Mouse (Mus musculus) heart, embryonic 13.5 days (tissue): ENCODE results near the gene Kcnh5. TPM values are rescaled to one million over a fixed set of nuclear protein-coding genes. Genes with fewer than 3 reads are reported as not detected.

Experiments used
- ATAC-seq: fragments of 200-750 bp; cut with Nextera tagmentation; 2 replicates; pipeline ENCODE4 v1.8.0; 2017; ENCODE audit warnings: moderate TSS enrichment; ENCODE audit not compliant: insufficient number of reproducible peaks, low FRiP score, low TSS enrichment; ENCODE audit errors: extremely low read depth
- H3K27ac ChIP-seq: fragments of 300-500 bp; sonication (generic); replicated peaks from 2 replicates; pipeline ENCODE4 v1.5.1; 2015; ENCODE audit warnings: moderate library complexity, mild to moderate bottlenecking, inconsistent platforms
- H3K27me3 ChIP-seq: fragments of 300-500 bp; sonication (generic); replicated peaks from 2 replicates; pipeline ENCODE4 v1.6.1; 2015; ENCODE audit warnings: mild to moderate bottlenecking, inconsistent platforms
- H3K36me3 ChIP-seq: fragments of 300-500 bp; sonication (generic); 2 replicates; pipeline ENCODE4 v1.6.1; 2015; ENCODE audit warnings: mild to moderate bottlenecking, inconsistent platforms
- H3K4me1 ChIP-seq: fragments of 300-500 bp; sonication (generic); 2 replicates; pipeline ENCODE4 v1.6.1; 2015; ENCODE audit warnings: inconsistent platforms
- H3K4me2 ChIP-seq: fragments of 300-500 bp; sonication (generic); 2 replicates; pipeline ENCODE4 v1.6.1; 2015; ENCODE audit warnings: inconsistent platforms, mild to moderate bottlenecking, moderate library complexity
- H3K4me3 ChIP-seq: fragments of 300-500 bp; sonication (generic); 2 replicates; pipeline ENCODE4 v1.5.1; 2015; ENCODE audit warnings: moderate library complexity, mild to moderate bottlenecking, inconsistent platforms
- H3K9ac ChIP-seq: fragments of 300-500 bp; sonication (generic); 2 replicates; pipeline ENCODE4 v1.6.1; 2015; ENCODE audit warnings: inconsistent platforms, mild to moderate bottlenecking, moderate library complexity
- H3K9me3 ChIP-seq: fragments of 300-500 bp; sonication (generic); 2 replicates; pipeline ENCODE4 v1.6.1; 2016; ENCODE audit warnings: inconsistent platforms
- WGBS: fragments of 180-500 bp; shearing (Covaris S2); methylation state at CpG from one replicate; pipeline ENCODE4 v1.1.7; 2015; ENCODE audit warnings: mixed read lengths; 5-methylcytosine and 5-hydroxymethylcytosine counted together
- polyA plus RNA-seq: library from polyadenylated mRNA; unstranded; fragments of >200 nt; fragmentation: Nextera tagmentation; extraction: Ambion mirVana; gene quantifications from 2 replicates; pipeline ENCODE4 v1.2.1, GENCODE M21; 2015

Gene Kcnh5
- not detected in 2 replicates for polyA plus RNA-seq

- peak within 1 kb of the TSS; percentile 76 for H3K4me2 ChIP-seq
- peak within 1 kb of the TSS; percentile 49 for H3K4me3 ChIP-seq
- H3K36me3 ChIP-seq: no peaks in the 10 kb centered on the region
- no peaks in the 10 kb centered on the region for H3K9me3 ChIP-seq
- WGBS: 1% methylated on average over 52 of the region's 52 CpGs
- no peak for ATAC-seq
- H3K27ac ChIP-seq: no peak within 1 kb of the TSS
- peaks cover 18% of the 10 kb centered on the region for H3K4me1 ChIP-seq
- H3K27me3 ChIP-seq: peaks cover 91% of the 10 kb centered on the region
- peak within 1 kb of the TSS; percentile 56; the same call in 1 of the 2 replicates for H3K9ac ChIP-seq
Observed at GRCm38 (mm10) chr12:75176691-75177645, at the start of gene Kcnh5. TSS of gene Kcnh5 (minus strand) at chr12:75177332.

- Histone ChIP-seq H3K4me2 (no peak overlapping the region), H3K4me1 (no peaks in the 10 kb centered on the region), H3K27me3 (no peaks in the 10 kb centered on the region), H3K27ac (no peak overlapping the region), H3K36me3 (no peaks in the 10 kb centered on the region), H3K9me3 (0 out of 2 replicates have a peak, but pooled peaks cover 12% of the 10 kb centered on the region), H3K9ac (no peak overlapping the region), H3K4me3 (no peak overlapping the region)
- 56% methylated on average over 1 of the region's 1 CpGs for WGBS
- no peak for ATAC-seq
Observed at GRCm38 (mm10) chr12:75223966-75224365, 46.8 kb upstream of the Kcnh5 start.

- no peaks in the 10 kb centered on the region for H3K4me1 ChIP-seq
- H3K9me3 ChIP-seq: no peaks in the 10 kb centered on the region
- 69% methylated on average over 2 of the region's 2 CpGs for WGBS
- no peak overlapping the region for H3K4me2 ChIP-seq
- no peaks in the 10 kb centered on the region for H3K27me3 ChIP-seq
- no peaks in the 10 kb centered on the region for H3K36me3 ChIP-seq
- no peak overlapping the region for H3K27ac ChIP-seq
- ATAC-seq: no peak
- H3K4me3 ChIP-seq: no peak overlapping the region
- H3K9ac ChIP-seq: no peak overlapping the region
Observed at GRCm38 (mm10) chr12:75189413-75189812, 12.3 kb upstream of the Kcnh5 start.

GRCm38 (mm10) chr12:75182646-75183045, 5.5 kb upstream of the Kcnh5 start:
- Histone ChIP-seq H3K27me3 (peaks cover 40% of the 10 kb centered on the region), H3K9me3 (no peaks in the 10 kb centered on the region), H3K36me3 (no peaks in the 10 kb centered on the region), H3K9ac (no peak overlapping the region), H3K27ac (no peak overlapping the region), H3K4me2 (no peak overlapping the region), H3K4me1 (peaks cover 2% of the 10 kb centered on the region; the same call in 1 of the 2 replicates), H3K4me3 (no peak overlapping the region)
- 61% methylated on average over 7 of the region's 7 CpGs for WGBS
- no peak for ATAC-seq

GRCm38 (mm10) chr12:75179491-75179890, 2.4 kb upstream of the Kcnh5 start:
- Histone ChIP-seq H3K27me3 (peaks cover 70% of the 10 kb centered on the region), H3K4me1 (peaks cover 18% of the 10 kb centered on the region), H3K9me3 (no peaks in the 10 kb centered on the region), H3K4me2 (no peak overlapping the region), H3K27ac (no peak overlapping the region), H3K36me3 (no peaks in the 10 kb centered on the region), H3K9ac (no peak overlapping the region), H3K4me3 (no peak overlapping the region)
- WGBS: 42% methylated on average over 8 of the region's 8 CpGs
- ATAC-seq: no peak

GRCm38 (mm10) chr12:75177646-75178030, 506 bp upstream of the Kcnh5 start:
- Histone ChIP-seq H3K9me3 (no peaks in the 10 kb centered on the region), H3K4me2 (peak overlapping the region; percentile 76), H3K27ac (no peak overlapping the region), H3K9ac (no peak overlapping the region), H3K36me3 (no peaks in the 10 kb centered on the region), H3K27me3 (peaks cover 86% of the 10 kb centered on the region), H3K4me1 (peaks cover 18% of the 10 kb centered on the region), H3K4me3 (peak overlapping the region; percentile 49)
- WGBS: 5% methylated on average over 13 of the region's 13 CpGs
- ATAC-seq: no peak

GRCm38 (mm10) chr12:75175931-75176565, 1.1 kb downstream of the Kcnh5 start:
- H3K4me1 ChIP-seq: peaks cover 18% of the 10 kb centered on the region
- ATAC-seq: no peak
- H3K4me3 ChIP-seq: peak overlapping the region; percentile 49
- H3K4me2 ChIP-seq: peak overlapping the region; percentile 76
- H3K27me3 ChIP-seq: peaks cover 85% of the 10 kb centered on the region
- WGBS: 3% methylated on average over 19 of the region's 19 CpGs
- H3K27ac ChIP-seq: no peak overlapping the region
- H3K36me3 ChIP-seq: no peaks in the 10 kb centered on the region
- no peaks in the 10 kb centered on the region for H3K9me3 ChIP-seq
- peak overlapping the region; percentile 56; the same call in 1 of the 2 replicates for H3K9ac ChIP-seq

- Histone ChIP-seq H3K4me1 (no peaks in the 10 kb centered on the region), H3K9ac (no peak overlapping the region), H3K4me2 (no peak overlapping the region), H3K27me3 (peaks cover 35% of the 10 kb centered on the region), H3K4me3 (no peak overlapping the region), H3K27ac (no peak overlapping the region), H3K36me3 (no peaks in the 10 kb centered on the region), H3K9me3 (no peaks in the 10 kb centered on the region)
- 25% methylated on average over 2 of the region's 2 CpGs for WGBS
- no peak for ATAC-seq
Observed at GRCm38 (mm10) chr12:75170970-75171369, 6.2 kb downstream of the Kcnh5 start.

GRCm38 (mm10) chr12:75153076-75153568, 24.0 kb downstream of the Kcnh5 start:
- WGBS: 85% methylated on average over 2 of the region's 2 CpGs
- H3K9me3 ChIP-seq: no peaks in the 10 kb centered on the region
- H3K27me3 ChIP-seq: no peaks in the 10 kb centered on the region
- no peak overlapping the region for H3K27ac ChIP-seq
- no peaks in the 10 kb centered on the region for H3K36me3 ChIP-seq
- H3K4me1 ChIP-seq: no peaks in the 10 kb centered on the region
- no peak overlapping the region for H3K4me2 ChIP-seq
- H3K4me3 ChIP-seq: no peak overlapping the region
- ATAC-seq: no peak
- no peak overlapping the region for H3K9ac ChIP-seq

GRCm38 (mm10) chr12:75139792-75140191, 37.3 kb downstream of the Kcnh5 start:
- WGBS: 78% methylated on average over 1 of the region's 1 CpGs
- H3K9me3 ChIP-seq: no peaks in the 10 kb centered on the region
- H3K4me3 ChIP-seq: no peak overlapping the region
- no peak overlapping the region for H3K9ac ChIP-seq
- H3K27me3 ChIP-seq: no peaks in the 10 kb centered on the region
- H3K36me3 ChIP-seq: no peaks in the 10 kb centered on the region
- no peak for ATAC-seq
- no peak overlapping the region for H3K27ac ChIP-seq
- H3K4me1 ChIP-seq: no peaks in the 10 kb centered on the region
- H3K4me2 ChIP-seq: no peak overlapping the region

GRCm38 (mm10) chr12:75091921-75092320, 85.2 kb downstream of the Kcnh5 start:
- H3K9ac ChIP-seq: no peak overlapping the region
- no peaks in the 10 kb centered on the region for H3K4me1 ChIP-seq
- H3K4me3 ChIP-seq: no peak overlapping the region
- 75% methylated on average over 5 of the region's 5 CpGs for WGBS
- no peak for ATAC-seq
- no peak overlapping the region for H3K27ac ChIP-seq
- no peaks in the 10 kb centered on the region for H3K36me3 ChIP-seq
- no peak overlapping the region for H3K4me2 ChIP-seq
- H3K9me3 ChIP-seq: no peaks in the 10 kb centered on the region
- no peaks in the 10 kb centered on the region for H3K27me3 ChIP-seq
